In the genomic region with DNA sequence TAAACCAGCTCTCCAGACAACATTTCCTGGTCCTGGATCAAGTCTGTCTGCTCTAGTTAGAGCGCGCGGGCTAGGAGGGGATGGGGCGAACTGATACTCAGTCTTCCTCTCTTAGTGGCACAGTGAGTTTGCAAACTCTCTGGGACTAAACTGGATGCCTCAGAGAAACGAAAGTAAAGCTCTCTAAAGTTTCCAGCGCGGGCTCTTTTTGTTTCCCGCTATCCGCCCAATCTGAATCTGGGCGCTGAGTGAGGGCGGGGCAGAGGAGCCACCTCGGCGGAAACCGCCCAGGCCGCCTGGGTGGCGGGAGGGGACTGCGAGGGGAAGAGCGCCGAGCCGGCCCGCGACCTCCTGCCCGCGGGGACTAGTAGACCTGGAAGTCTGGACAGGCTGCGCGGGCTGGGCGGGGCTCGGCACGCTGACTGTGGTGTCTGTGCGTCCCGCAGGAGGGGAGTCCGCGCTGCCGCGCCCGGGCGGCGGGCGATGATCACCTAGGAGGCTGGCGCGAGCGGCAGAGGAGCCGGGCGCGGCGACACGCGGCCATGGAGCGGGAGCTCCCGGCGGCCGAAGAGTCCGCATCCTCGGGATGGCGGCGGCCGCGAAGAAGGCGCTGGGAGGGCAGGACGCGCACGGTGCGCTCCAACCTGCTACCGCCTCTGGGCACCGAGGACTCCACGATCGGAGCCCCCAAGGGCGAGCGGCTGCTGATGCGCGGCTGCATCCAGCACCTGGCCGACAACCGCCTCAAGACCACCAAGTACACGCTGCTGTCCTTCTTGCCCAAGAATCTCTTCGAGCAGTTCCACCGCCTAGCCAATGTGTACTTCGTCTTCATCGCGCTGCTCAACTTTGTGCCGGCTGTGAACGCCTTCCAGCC, we compare ENCODE assay signal across 8 mouse cellular contexts. TPM values are rescaled to one million over a fixed set of nuclear protein-coding genes. Genes with fewer than 3 reads are reported as not detected.
A peak's percentile ranks its signal among the peaks of the same experiment; 100 is the strongest.
DNase-seq lines count a peak whose midpoint lies in the region; ATAC-seq and TF ChIP-seq lines count a peak whose summit lies in the region.

No protein-coding gene starts in this region.

- H3K4me2 ChIP-seq in forebrain, embryonic 15.5 days (replicated peaks), result peak overlapping the region; percentile 94

- peaks cover 5% of the 10 kb centered on the region; the same call in 1 of the 2 replicates for H3K4me1 ChIP-seq in E14TG2a.4 (replicated peaks; ENCODE audit: low read depth, low read length)
- H3K4me1 ChIP-seq in brown adipose tissue, adult 24 weeks (ENCODE audit: control insufficient read depth, insufficient read depth, insufficient read length, low read length), result no peaks in the 10 kb centered on the region
- peaks cover 8% of the 10 kb centered on the region for H3K4me1 ChIP-seq in forebrain, embryonic 15.5 days

- peaks cover 31% of the 10 kb centered on the region for H3K9me3 ChIP-seq in E14TG2a.4 (ENCODE audit: low read length)
- H3K9me3 ChIP-seq in forebrain, embryonic 15.5 days, result no peaks in the 10 kb centered on the region

- ATAC-seq in forebrain, embryonic 15.5 days (replicated peaks), result peak; percentile 90

- WGBS in forebrain, embryonic 15.5 days, result under 1% methylated on average over 60 of the region's 81 CpGs
- 1% methylated on average over 81 of the region's 81 CpGs for WGBS in macrophage (ENCODE audit: missing documents)

- intact Hi-C loops in heart, postnatal 36 days (cut with DNase I), result loop anchor here (5.0 kb wide), 1 partner anchor 261 kb away; no protein-coding TSS in a partner anchor

- DNase-seq in heart, postnatal 36 days, result peak; percentile 53 to 70
- DNase-seq in layer of hippocampus, adult 9-11 months, result peak; percentile 15
- peak; percentile 80 for DNase-seq in retina, postnatal 1 day
- DNase-seq in thymus, postnatal 4 days, result peak; percentile 81

- H3K9ac ChIP-seq in forebrain, embryonic 15.5 days (replicated peaks), result peak overlapping the region; percentile 70

- H3K27me3 ChIP-seq in E14TG2a.4 (ENCODE audit: insufficient read depth, low read length), result peaks cover 28% of the 10 kb centered on the region
- H3K27me3 ChIP-seq in forebrain, embryonic 15.5 days, result no peaks in the 10 kb centered on the region

- H3K36me3 ChIP-seq in E14TG2a.4 (ENCODE audit: insufficient read depth, low read length) (peaks cover 9% of the 10 kb centered on the region; the same call in 1 of the 2 replicates), macrophage (ENCODE audit: inconsistent target) (no peaks in the 10 kb centered on the region)
- H3K36me3 ChIP-seq in forebrain, embryonic 15.5 days, result no peaks in the 10 kb centered on the region

- H3K27ac ChIP-seq in brown adipose tissue, adult 24 weeks (replicated peaks; ENCODE audit: low read depth, low read length), result 0 out of 2 replicates have a peak overlapping the region, but pooled peaks have one; percentile 18
- H3K27ac ChIP-seq in forebrain, embryonic 15.5 days (replicated peaks), result no peak overlapping the region
- H3K27ac ChIP-seq in macrophage, result peak overlapping the region; percentile 40

- TF ChIP-seq CTCF in E14TG2a.4 (conservative IDR thresholded peaks at IDR 0.05; ENCODE audit: low read length), result no peak

- peak overlapping the region; percentile 84 for H3K4me3 ChIP-seq in E14TG2a.4 (replicated peaks; ENCODE audit: low read length)
- peak overlapping the region; percentile 76 for H3K4me3 ChIP-seq in brown adipose tissue, adult 24 weeks (ENCODE audit: insufficient read depth, low read depth, low read length)
- H3K4me3 ChIP-seq in forebrain, embryonic 15.5 days, result peak overlapping the region; percentile 72
- peak overlapping the region; percentile 42 for H3K4me3 ChIP-seq in macrophage (ENCODE audit: inconsistent target)

- H3K79me2 ChIP-seq in macrophage (ENCODE audit: inconsistent target), result no peaks in the 10 kb centered on the region; the same call in 1 of the 2 replicates

RNA-seq across cellular contexts. Expression of a gene that starts 2.2 kb away (rescaled TPM):
- 2.5 and 3.4 TPM in 2 replicates for polyA plus RNA-seq in brown adipose tissue, adult 24 weeks (2012; ENCODE audit: insufficient read depth, insufficient read length, missing spikeins)
- 1.2 and 1.6 TPM in 2 replicates for polyA plus RNA-seq in forebrain, embryonic 15.5 days (2015; fragmentation: Nextera tagmentation; extraction: Ambion mirVana)
- 1 to 10 TPM; 1.5 to 1.8 TPM for total RNA-seq in heart, postnatal 36 days (2021)
- 10 to 100 TPM in 15 of 26 experiments, 1 to 10 TPM in 11; 5.4 to 55.6 (median 13.7) TPM for total RNA-seq in macrophage (2018; cell fraction: chromatin; rRNA removed)
- 10 to 100 TPM in 4 of 26 experiments, 1 to 10 TPM in 22; 1.9 to 15.7 (median 5.9) TPM for total RNA-seq in macrophage (2018; cell fraction: cytosol; rRNA removed)
- 10 to 100 TPM in 16 of 26 experiments, 1 to 10 TPM in 10; 4.9 to 86.0 (median 19.3) TPM for total RNA-seq in macrophage (2018; cell fraction: nucleus; rRNA removed)
- 1.7 to 3.0 TPM (median 2.4 TPM) in 3 replicates for polyA plus RNA-seq in macrophage (2018)

Comparison
In these comparisons a context has a peak if more than half of its experiments do, and no peak if none do; other contexts are left out.
1. DNase-seq: peak in every context shown above with its lines; median percentile 81 in thymus, postnatal 4 days; 80 in retina, postnatal 1 day; 62 in heart, postnatal 36 days; 15 in layer of hippocampus, adult 9-11 months.